Mouse (Mus musculus): ENCODE results near the gene Gm49393. TPM values are rescaled to one million over a fixed set of nuclear protein-coding genes. Genes with fewer than 3 reads are reported as not detected.

The Gm49393 gene
- polyA plus RNA-seq, 1 experiment from 2014 or later, result not detected

Other genes starting within 250 kb of the Gm49393 start
- not detected in 2 replicates for gene BC051665, start 149.2 kb downstream of the Gm49393 start, polyA plus RNA-seq (2015; fragmentation: Nextera tagmentation; extraction: Ambion mirVana)
- gene Ctsll3, start 132.7 kb downstream of the Gm49393 start, polyA plus RNA-seq (2015; fragmentation: Nextera tagmentation; extraction: Ambion mirVana), result not detected in 2 replicates
- gene 4930486L24Rik, start 71.1 kb downstream of the Gm49393 start, polyA plus RNA-seq (2015; fragmentation: Nextera tagmentation; extraction: Ambion mirVana), result 0.15 TPM in 1 of 2 replicates, not detected in the other
- gene Gm49392, start 38.7 kb downstream of the Gm49393 start, polyA plus RNA-seq (2015; fragmentation: Nextera tagmentation; extraction: Ambion mirVana), result not detected in 2 replicates
- 1.1 and 1.3 TPM in 2 replicates for gene Ctla2b, start 38.1 kb downstream of the Gm49393 start, polyA plus RNA-seq (2015; fragmentation: Nextera tagmentation; extraction: Ambion mirVana)
- not detected in 2 replicates for gene Tpbpb, start 30.7 kb downstream of the Gm49393 start, polyA plus RNA-seq (2015; fragmentation: Nextera tagmentation; extraction: Ambion mirVana)
- 0.20 and 0.65 TPM in 2 replicates for gene Gm49391, start 981 bp upstream of the Gm49393 start, polyA plus RNA-seq (2015; fragmentation: Nextera tagmentation; extraction: Ambion mirVana)
- 12.6 and 13.8 TPM in 2 replicates for gene Ctla2a, start 1.0 kb upstream of the Gm49393 start, polyA plus RNA-seq (2015; fragmentation: Nextera tagmentation; extraction: Ambion mirVana)
- not detected in 2 replicates for gene Tpbpa, start 6.4 kb upstream of the Gm49393 start, polyA plus RNA-seq (2015; fragmentation: Nextera tagmentation; extraction: Ambion mirVana)
- gene Ctsj, start 70.4 kb upstream of the Gm49393 start, polyA plus RNA-seq (2015; fragmentation: Nextera tagmentation; extraction: Ambion mirVana), result not detected in 2 replicates
- not detected in 2 replicates for gene Ctsq, start 105.0 kb upstream of the Gm49393 start, polyA plus RNA-seq (2015; fragmentation: Nextera tagmentation; extraction: Ambion mirVana)
- not detected in 2 replicates for gene Ctsr, start 228.7 kb upstream of the Gm49393 start, polyA plus RNA-seq (2015; fragmentation: Nextera tagmentation; extraction: Ambion mirVana)

Data from forebrain, embryonic 15.5 days (tissue).